Mouse (Mus musculus) testis, adult 2 months (tissue): ENCODE results near the gene Wipf1.

ENCODE experiments used
- CTCF ChIP-seq: fragments of 200-500 bp; IDR thresholded peaks from 2 replicates; pipeline ENCODE4 v1.5.1; 2012; ENCODE audit warnings: low read depth, mild to moderate bottlenecking, inconsistent platforms, low read length, moderate library complexity; ENCODE audit not compliant: control insufficient read depth, insufficient read depth, insufficient replicate concordance
- POLR2A ChIP-seq: fragments of 200-500 bp; IDR thresholded peaks from 2 replicates; pipeline ENCODE4 v1.6.1; 2012; ENCODE audit warnings: low read depth, mild to moderate bottlenecking, inconsistent platforms, low read length, moderate library complexity; ENCODE audit not compliant: control insufficient read depth

DNA sequence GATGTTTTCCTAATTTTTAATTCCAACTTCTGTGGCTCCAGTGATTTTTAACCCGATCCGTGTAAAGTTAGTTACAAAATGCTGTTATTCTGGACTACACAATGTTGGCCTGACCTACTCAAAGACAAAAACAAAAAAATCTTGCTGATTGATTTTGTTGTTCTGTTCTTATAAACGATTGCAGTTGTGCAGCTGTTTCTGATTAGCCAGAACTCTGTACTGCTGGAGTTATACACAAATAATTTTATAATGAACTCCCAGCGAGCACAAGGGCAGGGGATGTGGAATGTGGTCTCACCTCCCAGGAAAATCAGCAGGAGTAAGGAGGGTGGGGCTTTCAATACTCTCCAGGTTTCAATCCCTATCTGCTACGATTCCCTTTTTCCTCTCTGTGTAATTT is 10.6 kb downstream of the Wipf1 start:
- no peak for TF ChIP-seq CTCF
- TF ChIP-seq POLR2A, result no peak
